Mouse (Mus musculus) liver, adult 2 months (tissue): ENCODE measurements around the gene Bank1.

Source experiments
- CTCF ChIP-seq: fragments of 200-500 bp; IDR thresholded peaks from 2 replicates; pipeline ENCODE4 v1.5.1; 2011; ENCODE audit warnings: low read depth, low read length, control low read depth
- POLR2A ChIP-seq: fragments of 200-500 bp; IDR thresholded peaks from 2 replicates; pipeline ENCODE4 v1.6.1; 2011; ENCODE audit warnings: low read length, control low read depth; ENCODE audit not compliant: insufficient read depth; ENCODE audit errors: extremely low read depth

GRCm38 (mm10) chr3:136086431-136086830 is 239.4 kb downstream of the Bank1 start:
- no peak for TF ChIP-seq POLR2A
- no peak for TF ChIP-seq CTCF
